Mouse (Mus musculus) CH12.LX (cell line): ENCODE results near the gene Tmem170b. TPM values are rescaled to one million over a fixed set of nuclear protein-coding genes. Genes with fewer than 3 reads are reported as not detected.
"Not testable (repeated sequence)": the region's sequence is repeated elsewhere in the genome, so short reads cannot be mapped to it uniquely, and the experiment has no call there.

Source experiments
- DNase-seq: peaks from one replicate; pipeline ENCODE4 v3.0.0-alpha.2; 2013; ENCODE audit errors: extremely low read depth
- H3K27ac ChIP-seq: 2 replicates; pipeline ENCODE4 v1.5.1; 2012; ENCODE audit warnings: low read depth, mild to moderate bottlenecking, control low read depth, moderate library complexity; ENCODE audit not compliant: insufficient read depth
- H3K27me3 ChIP-seq: replicated peaks from 2 replicates; pipeline ENCODE3; 2012; ENCODE audit warnings: inconsistent platforms
- H3K36me3 ChIP-seq, 2 experiments: replicated peaks in 1 of 2; 2 replicates each; pipeline versions ENCODE3 to v1.6.1; 2012; ENCODE audit warnings: inconsistent platforms in 1 of 2, low read length in 1 of 2, mild to moderate bottlenecking in 1 of 2, mixed read lengths in 1 of 2, moderate library complexity in 1 of 2; ENCODE audit not compliant: control insufficient read depth in 1 of 2, insufficient read depth in 1 of 2
- H3K4me1 ChIP-seq, 2 experiments: 2 replicates each; pipeline ENCODE4 v1.6.1; 2012; ENCODE audit warnings: inconsistent platforms in 1 of 2, moderate library complexity in 1 of 2; ENCODE audit not compliant: insufficient read depth in 2 of 2, control insufficient read depth in 1 of 2
- H3K4me2 ChIP-seq: 2 replicates; pipeline ENCODE4 v1.6.1; 2012; ENCODE audit warnings: low read depth, mild to moderate bottlenecking, control low read depth; ENCODE audit not compliant: poor library complexity, insufficient read depth, severe bottlenecking
- H3K4me3 ChIP-seq, 3 experiments: fragments of 150-350 bp in 1 of 3; sonication (generic) in 1 of 3; replicated peaks in 1 of 3; 2 replicates each; pipeline versions ENCODE3 to v1.5.1; 2011 to 2012; ENCODE audit warnings: low read depth in 2 of 3, low read length in 2 of 3, mild to moderate bottlenecking in 2 of 3, moderate library complexity in 2 of 3, control low read depth in 1 of 3, improper control_type of control experiment in 1 of 3, inconsistent platforms in 1 of 3, mixed read lengths in 1 of 3; ENCODE audit not compliant: poor library complexity in 1 of 3
- H3K79me2 ChIP-seq: replicated peaks from 2 replicates; pipeline ENCODE4 v1.6.1; 2012; ENCODE audit warnings: mild to moderate bottlenecking, moderate library complexity; ENCODE audit not compliant: control insufficient read depth, poor library complexity, insufficient read depth, severe bottlenecking; ENCODE audit errors: extremely low read depth
- H3K9ac ChIP-seq: 2 replicates; pipeline ENCODE4 v1.6.1; 2012; ENCODE audit warnings: low read depth, mild to moderate bottlenecking, control low read depth, moderate library complexity; ENCODE audit not compliant: insufficient read depth
- H3K9me3 ChIP-seq: replicated peaks from 2 replicates; pipeline ENCODE3; 2012; ENCODE audit warnings: low read length, inconsistent platforms, mixed read lengths
- CTCF ChIP-seq, 2 experiments: IDR thresholded peaks in 1 of 2; conservative IDR thresholded peaks in 1 of 2; 2 replicates each; pipeline ENCODE4 v1.5.1; 2011 to 2012; ENCODE audit warnings: low read depth in 2 of 2, low read length in 2 of 2, improper control_type of control experiment in 1 of 2, inconsistent platforms in 1 of 2, mild to moderate bottlenecking in 1 of 2, moderate library complexity in 1 of 2
- ELF1 ChIP-seq: IDR thresholded peaks from 2 replicates; pipeline ENCODE4 v1.6.1; 2014; ENCODE audit warnings: low read depth, mild to moderate bottlenecking, inconsistent platforms, low read length, improper control_type of control experiment
- ETS1 ChIP-seq: conservative IDR thresholded peaks from 2 replicates; pipeline ENCODE4 v1.6.1; 2012; ENCODE audit warnings: low read depth, mild to moderate bottlenecking, inconsistent platforms, low read length, improper control_type of control experiment, moderate library complexity
- GABPA ChIP-seq: IDR thresholded peaks from 2 replicates; pipeline ENCODE4 v1.6.1; 2012; ENCODE audit warnings: low read depth, low read length, improper control_type of control experiment, inconsistent platforms; ENCODE audit not compliant: insufficient replicate concordance
- MXI1 ChIP-seq: IDR thresholded peaks from 2 replicates; pipeline ENCODE4 v1.6.1; 2011; ENCODE audit warnings: mild to moderate bottlenecking, low read depth, low read length, improper control_type of control experiment
- MYC ChIP-seq: IDR thresholded peaks from 2 replicates; pipeline ENCODE4 v1.6.1; 2011; ENCODE audit warnings: low read depth, mild to moderate bottlenecking, improper control_type of control experiment, low read length
- NELFE ChIP-seq: IDR thresholded peaks from 2 replicates; pipeline ENCODE4 v1.6.1; 2011; ENCODE audit warnings: low read depth, low read length, improper control_type of control experiment
- POLR2A ChIP-seq: IDR thresholded peaks from 2 replicates; pipeline ENCODE4 v1.6.1; 2011; ENCODE audit warnings: low read depth, mild to moderate bottlenecking, improper control_type of control experiment, low read length
- POLR2AphosphoS2 ChIP-seq: IDR thresholded peaks from 2 replicates; pipeline ENCODE4 v1.6.1; 2011; ENCODE audit warnings: low read depth, low read length, improper control_type of control experiment
- UBTF ChIP-seq: IDR thresholded peaks from 2 replicates; pipeline ENCODE4 v1.6.1; 2012; ENCODE audit warnings: low read depth, mild to moderate bottlenecking, inconsistent platforms, low read length, improper control_type of control experiment, moderate library complexity
- dilution Hi-C: fragments of 300-500 bp; cut with MboI; formaldehyde crosslinking; loops from 2 replicates; pipeline ENCODE4 v1.14.3; 2020; ENCODE audit warnings: low sequenced_read_pairs; ENCODE audit not compliant: extremely low pct_unique_long_range_greater_than_20kb, extremely low pct_ligation_motif_present
- in situ Hi-C: fragments of 300-500 bp; cut with MboI; formaldehyde crosslinking; loops from 3 replicates; pipeline ENCODE4 v1.14.3; 2019; ENCODE audit warnings: low sequenced_read_pairs, low pct_ligation_motif_present, low pct_unique_long_range_greater_than_20kb, mixed read lengths
- polyA plus RNA-seq: library from polyadenylated mRNA; unstranded; fragments of >175 nt; gene quantifications from 2 replicates; pipeline ENCODE4 v1.2.1, GENCODE M21; 2012; ENCODE audit warnings: low read depth; ENCODE audit not compliant: insufficient read length
- total RNA-seq, 2 experiments: library from RNA; depleted of rRNA; stranded (reverse); fragments of 300-350 nt in 1 of 2; fragments of >200 nt in 1 of 2; gene quantifications; 2 replicates each; pipeline ENCODE4 v1.2.3; 2012 to 2014

Tmem170b gene
- total and polyA plus RNA-seq, 3 experiments = 5.0 to 5.9 (median 5.5) TPM

DNA sequence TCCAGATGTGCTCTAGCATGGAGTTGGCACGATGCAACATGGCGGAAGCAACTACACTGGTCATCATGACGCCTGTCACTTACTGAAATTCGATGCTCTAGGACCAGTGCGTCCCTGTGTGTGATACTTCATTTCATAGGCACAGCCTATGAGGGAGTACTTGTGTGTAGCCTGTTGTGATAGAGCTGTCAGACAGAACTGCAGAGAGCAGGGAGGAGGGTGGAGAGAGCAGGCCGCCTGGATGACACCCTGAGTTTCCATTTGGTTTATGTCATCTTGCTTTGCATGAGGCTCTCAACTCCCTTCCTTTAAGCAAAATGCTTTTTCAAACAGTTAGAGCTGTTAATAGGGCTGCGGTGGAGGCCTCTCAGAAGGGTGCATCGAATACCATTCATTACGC, 68.9 kb downstream of the Tmem170b start:
- H3K79me2 ChIP-seq, dilution Hi-C loops, H3K4me2 ChIP-seq, H3K9me3 ChIP-seq, H3K27me3 ChIP-seq, DNase-seq, H3K36me3 ChIP-seq, H3K9ac ChIP-seq, in situ Hi-C loops: not testable (repeated sequence)
- Histone ChIP-seq H3K4me1 (peaks cover 43 to 68% of the 10 kb centered on the region in 2 experiments), H3K27ac (peak overlapping the region; percentile 88), H3K4me3 (peak overlapping the region in 1 of 3 experiments; percentile 39)
- peak; percentile 45 for TF ChIP-seq ETS1
- TF ChIP-seq, all 38 proteins: peak for 1; not testable (repeated sequence) for 37

DNA sequence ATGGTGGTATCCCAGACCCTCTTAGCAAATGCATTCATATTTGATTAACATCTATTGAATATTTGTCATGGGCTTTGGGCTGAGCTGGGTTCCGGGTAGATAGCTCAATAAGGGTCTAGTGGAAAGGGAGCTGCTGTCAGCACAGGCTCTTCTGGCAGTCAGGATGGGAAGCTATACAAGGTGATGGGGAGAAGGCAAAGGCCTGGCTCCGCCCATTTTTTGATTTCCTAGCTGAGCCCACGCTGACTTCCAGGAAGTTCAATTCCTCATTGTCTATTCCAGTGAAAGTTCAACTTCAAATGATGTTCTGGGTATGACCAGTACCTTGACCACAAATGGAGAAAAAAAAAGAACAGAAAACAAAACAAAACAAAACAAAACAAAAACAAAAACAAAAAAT, 69.8 kb downstream of the Tmem170b start:
- peak overlapping the region; percentile 53 for H3K27ac ChIP-seq
- in situ Hi-C loops (no loop called here), dilution Hi-C loops (no loop called here)
- no peaks in the 10 kb centered on the region for H3K36me3 ChIP-seq
- TF ChIP-seq MYC (no peak), POLR2AphosphoS2 (no peak), CTCF (conservative IDR thresholded peaks at IDR 0.05 in 1 of 2, IDR thresholded peaks at IDR 0.05 in 1 of 2; ENCODE audit: low read depth in 2 of 2, low read length in 2 of 2) (no peak), ELF1 (0 out of 2 replicates have a peak, but pooled peaks have one; percentile 14)
- no peaks in the 10 kb centered on the region for H3K79me2 ChIP-seq
- DNase-seq = no peak
- no peak overlapping the region for H3K9ac ChIP-seq
- H3K27me3 ChIP-seq = no peaks in the 10 kb centered on the region
- H3K4me3 ChIP-seq = no peak overlapping the region
- H3K4me1 ChIP-seq = peaks cover 43 to 68% of the 10 kb centered on the region in 2 experiments
- H3K4me2 ChIP-seq = 0 out of 2 replicates have a peak overlapping the region, but pooled peaks have one; percentile 16
- H3K9me3 ChIP-seq = no peaks in the 10 kb centered on the region

DNA sequence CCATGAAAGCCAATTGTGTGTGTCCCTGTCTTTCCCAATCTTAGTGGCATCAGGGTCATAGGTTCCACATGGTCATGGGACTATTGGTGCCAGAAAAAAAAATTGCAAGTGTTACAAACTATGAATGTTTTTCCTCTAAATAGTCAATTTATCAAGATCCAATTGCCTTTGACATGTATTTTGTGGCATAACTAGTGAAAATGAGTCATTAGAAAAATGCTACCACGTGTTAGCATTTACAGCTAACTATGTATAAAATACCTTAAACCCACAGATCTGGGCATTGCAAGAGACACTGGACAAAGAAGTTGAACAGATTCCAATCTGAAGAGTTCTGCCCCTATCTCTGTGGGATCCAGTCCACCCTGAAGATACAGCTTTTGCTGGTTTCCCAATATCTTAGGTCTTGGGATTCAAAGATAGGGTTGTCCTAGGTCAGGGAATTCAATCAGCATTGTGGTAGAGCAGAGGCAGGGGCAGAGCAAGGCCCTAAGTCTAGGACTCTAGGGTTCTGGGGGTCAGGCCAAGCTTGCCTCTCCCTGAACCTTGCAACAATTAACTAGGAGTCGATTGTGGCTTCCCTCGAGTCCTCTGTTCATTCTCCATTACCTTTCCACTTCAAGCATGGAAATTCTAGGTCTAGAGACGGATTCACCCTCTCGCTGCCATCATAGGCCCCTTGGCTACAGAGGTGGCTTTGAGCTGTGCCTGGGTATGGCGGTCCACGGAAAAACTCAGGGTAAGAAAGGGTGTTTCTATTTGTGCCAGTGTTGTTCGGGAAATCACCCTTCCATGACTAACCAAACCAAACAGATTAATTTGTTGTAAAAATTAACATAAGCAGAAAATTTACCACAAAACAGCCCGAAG, 70.5 kb downstream of the Tmem170b start:
- Histone ChIP-seq H3K9me3 (no peaks in the 10 kb centered on the region), H3K36me3 (no peaks in the 10 kb centered on the region), H3K4me1 (peaks cover 40 to 66% of the 10 kb centered on the region in 2 experiments), H3K4me3 (no peak overlapping the region), H3K79me2 (no peaks in the 10 kb centered on the region), H3K4me2 (peak overlapping the region; percentile 5), H3K27ac (peak overlapping the region; percentile 25; the same call in 1 of the 2 replicates), H3K9ac (0 out of 2 replicates have a peak overlapping the region, but pooled peaks have one; percentile 13), H3K27me3 (no peaks in the 10 kb centered on the region)
- dilution Hi-C loops (no loop called here), in situ Hi-C loops (no loop called here)
- TF ChIP-seq GABPA (no peak), MXI1 (peak; percentile 24; the same call in 1 of the 2 replicates), NELFE (no peak), UBTF (no peak), POLR2A (no peak)
- no peak for DNase-seq
